Mouse (Mus musculus) hindbrain, embryonic 15.5 days (tissue): ENCODE data around the gene Smok2a. TPM values are rescaled to one million over a fixed set of nuclear protein-coding genes. Genes with fewer than 3 reads are reported as not detected.
"Not testable (repeated sequence)": the region's sequence is repeated elsewhere in the genome, so short reads cannot be mapped to it uniquely, and the experiment has no call there.

Experiments
- ATAC-seq: fragments of 200-750 bp; cut with Nextera tagmentation; 2 replicates; pipeline ENCODE4 v1.8.0; 2017; ENCODE audit warnings: low read depth, moderate number of reproducible peaks, moderate TSS enrichment; ENCODE audit not compliant: low FRiP score
- H3K27ac ChIP-seq: fragments of 300-500 bp; sonication (generic); replicated peaks from 2 replicates; pipeline ENCODE4 v1.5.1; 2015; ENCODE audit warnings: mild to moderate bottlenecking, inconsistent platforms
- H3K27me3 ChIP-seq: fragments of 300-500 bp; sonication (generic); 2 replicates; pipeline ENCODE4 v1.6.1; 2015; ENCODE audit warnings: control low read depth, inconsistent platforms
- H3K36me3 ChIP-seq: fragments of 300-500 bp; sonication (generic); 2 replicates; pipeline ENCODE4 v1.6.1; 2015; ENCODE audit warnings: control low read depth, inconsistent platforms
- H3K4me1 ChIP-seq: fragments of 300-500 bp; sonication (generic); replicated peaks from 2 replicates; pipeline ENCODE4 v1.6.1; 2015; ENCODE audit warnings: control low read depth, inconsistent platforms
- H3K4me2 ChIP-seq: fragments of 300-500 bp; sonication (generic); 2 replicates; pipeline ENCODE4 v1.6.1; 2015; ENCODE audit warnings: moderate library complexity, mild to moderate bottlenecking, inconsistent platforms
- H3K4me3 ChIP-seq: fragments of 300-500 bp; sonication (generic); 2 replicates; pipeline ENCODE4 v1.5.1; 2015; ENCODE audit warnings: mild to moderate bottlenecking, inconsistent platforms
- H3K9ac ChIP-seq: fragments of 300-500 bp; sonication (generic); 2 replicates; pipeline ENCODE4 v1.6.1; 2015; ENCODE audit warnings: inconsistent platforms
- H3K9me3 ChIP-seq: fragments of 300-500 bp; sonication (generic); 2 replicates; pipeline ENCODE4 v1.6.1; 2016; ENCODE audit warnings: control low read depth, inconsistent platforms
- WGBS: fragments of 180-500 bp; shearing (Covaris S2); methylation state at CpG from one replicate; pipeline ENCODE4 v1.1.7; 2015; 5-methylcytosine and 5-hydroxymethylcytosine counted together
- polyA plus RNA-seq: library from polyadenylated mRNA; unstranded; fragments of >200 nt; fragmentation: Nextera tagmentation; extraction: Ambion mirVana; gene quantifications from 2 replicates; pipeline ENCODE4 v1.2.1, GENCODE M21; 2015

Gene Smok2a
- polyA plus RNA-seq, result not detected in 2 replicates

- no peak for ATAC-seq
- Histone ChIP-seq H3K36me3 (no peaks in the 10 kb centered on the region), H3K4me3 (no peak within 1 kb of the TSS), H3K9ac (no peak within 1 kb of the TSS), H3K9me3 (peaks cover 85% of the 10 kb centered on the region), H3K27me3 (no peaks in the 10 kb centered on the region), H3K4me1 (no peaks in the 10 kb centered on the region), H3K27ac (no peak within 1 kb of the TSS), H3K4me2 (no peak within 1 kb of the TSS)
- 87% methylated on average over 3 of the region's 3 CpGs for WGBS
Observed at GRCm38 (mm10) chr17:13220888-13221287, at the start of gene Smok2a. TSS of gene Smok2a (plus strand) at chr17:13221188.

DNA sequence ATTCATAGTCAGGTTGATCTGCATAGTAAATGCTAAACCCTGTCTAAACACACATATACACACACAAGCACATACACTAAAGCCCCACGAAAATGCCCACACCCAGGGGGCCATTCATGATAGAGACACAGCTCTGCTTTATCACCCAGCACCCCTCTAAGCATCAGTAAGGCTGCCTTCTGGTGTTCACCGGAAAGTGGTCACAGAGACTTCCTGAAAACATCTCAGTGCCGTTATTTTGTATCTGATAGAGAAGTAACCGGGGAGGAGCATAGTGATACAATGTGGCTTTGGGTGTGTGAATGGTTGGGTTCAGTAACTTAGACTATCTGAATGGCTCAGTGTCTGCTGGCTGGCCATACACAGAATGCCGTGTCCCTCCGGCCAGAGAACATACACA, 47.4 kb upstream of the Smok2a start:
- ATAC-seq, H3K27ac ChIP-seq, H3K9me3 ChIP-seq, H3K36me3 ChIP-seq, H3K9ac ChIP-seq, H3K4me1 ChIP-seq, H3K4me2 ChIP-seq, H3K27me3 ChIP-seq, H3K4me3 ChIP-seq: not testable (repeated sequence)
- WGBS, result 89% methylated on average over 6 of the region's 6 CpGs

GRCm38 (mm10) chr17:13174029-13174428, 47.0 kb upstream of the Smok2a start:
- not testable (repeated sequence) for H3K27ac ChIP-seq, H3K27me3 ChIP-seq, H3K4me1 ChIP-seq, H3K4me3 ChIP-seq, H3K4me2 ChIP-seq, H3K36me3 ChIP-seq, ATAC-seq, H3K9ac ChIP-seq, H3K9me3 ChIP-seq
- WGBS, result 65% methylated on average over 2 of the region's 3 CpGs

DNA sequence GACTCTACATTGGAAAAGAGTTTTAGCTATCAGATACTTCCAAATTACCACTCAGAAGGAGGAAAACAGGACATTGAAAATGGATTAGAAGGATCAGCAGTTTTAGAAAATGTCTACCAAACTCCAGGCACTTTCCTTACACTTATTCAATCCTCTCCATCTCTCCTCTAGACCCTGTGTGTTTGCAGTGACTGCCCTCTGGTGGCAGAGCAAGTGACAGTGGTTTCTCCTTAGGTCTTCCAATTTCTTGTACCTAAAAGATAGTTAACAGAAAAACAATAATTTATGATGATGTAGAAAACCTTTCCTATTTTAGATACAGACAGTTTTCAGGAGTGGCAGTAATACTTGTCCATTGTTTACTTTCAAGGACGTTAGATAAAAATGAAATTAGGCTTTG, 45.4 kb upstream of the Smok2a start:
- not testable (repeated sequence) for H3K27me3 ChIP-seq, H3K9me3 ChIP-seq, H3K4me2 ChIP-seq, H3K4me3 ChIP-seq, H3K4me1 ChIP-seq, H3K9ac ChIP-seq, ATAC-seq, H3K36me3 ChIP-seq, H3K27ac ChIP-seq
- 71% methylated on average over 1 of the region's 1 CpGs for WGBS

GRCm38 (mm10) chr17:13177796-13178195, 43.2 kb upstream of the Smok2a start:
- peak; percentile 25; the same call in 1 of the 2 replicates for ATAC-seq

GRCm38 (mm10) chr17:13179021-13179420, 42.0 kb upstream of the Smok2a start:
- H3K4me3 ChIP-seq, H3K27ac ChIP-seq, H3K36me3 ChIP-seq, H3K4me2 ChIP-seq, ATAC-seq, H3K4me1 ChIP-seq, H3K27me3 ChIP-seq, H3K9ac ChIP-seq: not testable (repeated sequence)
- peaks cover 14% of the 10 kb centered on the region for H3K9me3 ChIP-seq
- 89% methylated on average over 4 of the region's 4 CpGs for WGBS

More at GRCm38 (mm10) chr17:13177796-13178195, 43.2 kb upstream of the Smok2a start:
- H3K27me3 ChIP-seq, H3K4me3 ChIP-seq, H3K36me3 ChIP-seq, H3K9ac ChIP-seq, H3K4me2 ChIP-seq, H3K4me1 ChIP-seq, H3K27ac ChIP-seq: not testable (repeated sequence)
- WGBS, result 58% methylated on average over 1 of the region's 1 CpGs
- H3K9me3 ChIP-seq, result peaks cover 14% of the 10 kb centered on the region

DNA sequence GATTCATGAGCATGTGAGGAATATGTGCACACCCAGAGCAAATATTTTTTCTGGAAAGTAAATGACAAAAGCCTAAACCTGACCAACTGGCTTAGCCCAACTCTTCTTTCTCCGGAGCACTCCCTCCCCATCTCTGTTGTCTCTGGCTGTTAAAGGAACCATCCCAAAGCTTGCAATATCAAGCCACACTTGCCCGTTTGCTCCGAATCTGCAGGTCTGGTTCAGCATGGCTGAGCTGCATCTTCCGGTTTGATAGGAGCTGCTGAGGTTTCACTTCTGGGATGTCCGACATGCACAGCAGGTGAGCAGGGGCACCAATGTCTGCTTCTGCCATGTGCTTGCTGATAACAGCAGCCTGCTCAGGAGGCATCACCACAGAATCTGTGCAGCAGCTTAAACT, 40.5 kb upstream of the Smok2a start:
- 94% methylated on average over 5 of the region's 5 CpGs for WGBS

DNA sequence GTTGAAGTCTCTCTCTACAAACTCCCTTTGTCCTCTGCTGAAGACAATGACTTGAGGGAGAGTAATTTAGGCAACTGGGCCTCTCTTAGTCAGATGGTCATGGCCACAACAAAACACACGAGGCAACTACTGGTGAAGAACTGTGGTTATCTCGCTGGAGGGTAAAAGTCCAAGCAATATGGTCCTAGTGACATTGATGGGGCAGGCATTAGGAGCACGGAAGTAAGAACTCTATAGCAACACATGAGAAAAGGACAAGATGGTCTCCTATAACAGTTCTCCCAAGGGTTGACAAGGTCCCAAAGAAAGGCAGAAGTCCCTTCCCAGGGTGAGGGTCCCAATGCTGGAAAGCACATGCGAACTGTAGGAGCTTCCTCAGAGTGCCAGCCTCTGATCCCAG, 38.3 kb upstream of the Smok2a start:
- WGBS, result 77% methylated on average over 3 of the region's 4 CpGs
- H3K4me2 ChIP-seq, H3K4me1 ChIP-seq, H3K27ac ChIP-seq, H3K9ac ChIP-seq, H3K4me3 ChIP-seq, H3K36me3 ChIP-seq, ATAC-seq, H3K27me3 ChIP-seq: not testable (repeated sequence)
- H3K9me3 ChIP-seq, result peaks cover 27% of the 10 kb centered on the region

More for the DNA sequence above, 40.5 kb upstream of the Smok2a start:
- not testable (repeated sequence) for H3K27me3 ChIP-seq, H3K4me3 ChIP-seq, H3K9ac ChIP-seq, ATAC-seq, H3K27ac ChIP-seq, H3K4me2 ChIP-seq, H3K36me3 ChIP-seq, H3K4me1 ChIP-seq
- H3K9me3 ChIP-seq, result peaks cover 15% of the 10 kb centered on the region

- peaks cover 31% of the 10 kb centered on the region for H3K9me3 ChIP-seq
- H3K27ac ChIP-seq, ATAC-seq, H3K9ac ChIP-seq, H3K36me3 ChIP-seq, H3K4me3 ChIP-seq, H3K4me2 ChIP-seq, H3K27me3 ChIP-seq, H3K4me1 ChIP-seq: not testable (repeated sequence)
- WGBS, result 95% methylated on average over 5 of the region's 5 CpGs
Observed at GRCm38 (mm10) chr17:13184514-13184913, 36.5 kb upstream of the Smok2a start.

DNA sequence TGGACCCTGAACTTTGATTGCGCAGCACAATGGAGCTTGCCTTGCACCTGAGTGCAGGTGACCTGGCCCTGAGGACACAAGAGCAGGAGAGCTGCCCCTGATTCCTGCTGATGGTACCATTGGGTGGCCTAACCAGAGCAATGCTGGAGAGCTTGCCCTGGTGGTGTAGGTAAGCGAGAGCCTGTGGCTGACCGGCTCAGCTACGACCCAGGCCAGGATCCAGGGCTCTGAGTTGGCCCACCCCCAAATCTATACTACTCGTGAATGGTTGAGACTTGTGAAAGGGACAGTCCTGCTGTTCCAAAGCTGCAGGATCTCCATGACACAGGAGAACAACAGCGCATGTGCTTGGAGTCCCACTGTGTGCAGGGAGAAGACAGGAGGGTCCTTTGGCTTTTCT, 34.4 kb upstream of the Smok2a start:
- H3K4me2 ChIP-seq, H3K27ac ChIP-seq, H3K4me1 ChIP-seq, H3K27me3 ChIP-seq, ATAC-seq, H3K4me3 ChIP-seq, H3K36me3 ChIP-seq, H3K9ac ChIP-seq: not testable (repeated sequence)
- peaks cover 26% of the 10 kb centered on the region for H3K9me3 ChIP-seq
- 86% methylated on average over 6 of the region's 6 CpGs for WGBS

- H3K9ac ChIP-seq, H3K4me1 ChIP-seq, H3K4me3 ChIP-seq, ATAC-seq, H3K27me3 ChIP-seq, H3K27ac ChIP-seq, H3K4me2 ChIP-seq, H3K36me3 ChIP-seq: not testable (repeated sequence)
- WGBS, result 73% methylated on average over 6 of the region's 6 CpGs
- H3K9me3 ChIP-seq, result peaks cover 29% of the 10 kb centered on the region
Observed at GRCm38 (mm10) chr17:13187621-13188020, 33.4 kb upstream of the Smok2a start.

DNA sequence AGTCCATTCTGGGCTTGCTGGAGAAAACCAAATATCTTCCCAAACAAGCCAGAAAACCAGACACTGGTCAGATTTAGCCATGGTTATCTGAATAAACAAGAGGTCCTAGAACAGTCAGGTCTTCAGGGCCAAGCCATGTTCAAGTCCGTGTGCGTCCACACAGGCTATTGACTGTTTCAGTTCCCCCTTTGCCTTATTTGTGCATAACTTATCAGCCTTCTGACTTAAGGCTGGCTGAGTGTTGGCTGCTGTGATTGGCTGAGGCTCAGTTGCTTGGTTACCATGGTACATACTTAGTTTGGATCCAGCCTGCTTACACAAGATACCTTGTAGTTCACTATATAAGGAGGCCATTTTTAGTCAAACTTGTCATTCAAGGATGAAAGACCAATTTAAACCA, 32.1 kb upstream of the Smok2a start:
- not testable (repeated sequence) for H3K27ac ChIP-seq, H3K27me3 ChIP-seq, H3K9ac ChIP-seq, H3K4me1 ChIP-seq, H3K36me3 ChIP-seq, H3K4me3 ChIP-seq, ATAC-seq, H3K4me2 ChIP-seq
- H3K9me3 ChIP-seq, result peaks cover 29% of the 10 kb centered on the region
- WGBS, result 89% methylated on average over 2 of the region's 2 CpGs

- not testable (repeated sequence) for H3K27ac ChIP-seq, H3K4me3 ChIP-seq, H3K36me3 ChIP-seq, H3K27me3 ChIP-seq, H3K4me1 ChIP-seq, H3K4me2 ChIP-seq, H3K9ac ChIP-seq
- WGBS, result 89% methylated on average over 10 of the region's 10 CpGs
- peaks cover 32% of the 10 kb centered on the region for H3K9me3 ChIP-seq
- ATAC-seq, result 0 out of 2 replicates have a peak, but pooled peaks have one; percentile 24
Observed at GRCm38 (mm10) chr17:13190836-13191583, 30.0 kb upstream of the Smok2a start.
